Mouse (Mus musculus) midbrain, embryonic 16.5 days (tissue): ENCODE measurements around the gene Gm17509. TPM values are rescaled to one million over a fixed set of nuclear protein-coding genes. Genes with fewer than 3 reads are reported as not detected.
"Not testable (repeated sequence)": the region's sequence is repeated elsewhere in the genome, so short reads cannot be mapped to it uniquely, and the experiment has no call there.

ENCODE experiments used
- ATAC-seq: fragments of 200-750 bp; cut with Nextera tagmentation; 2 replicates; pipeline ENCODE4 v1.8.0; 2017; ENCODE audit warnings: moderate TSS enrichment
- H3K27ac ChIP-seq: fragments of 300-500 bp; sonication (generic); 2 replicates; pipeline ENCODE4 v1.5.1; 2014; ENCODE audit warnings: mild to moderate bottlenecking, low read length, mixed read lengths
- H3K27me3 ChIP-seq: fragments of 300-500 bp; sonication (generic); 2 replicates; pipeline ENCODE4 v1.6.1; 2014; ENCODE audit warnings: low read depth, low read length, mixed read lengths; ENCODE audit not compliant: control insufficient read depth, insufficient read depth
- H3K36me3 ChIP-seq: fragments of 300-500 bp; sonication (generic); 2 replicates; pipeline ENCODE4 v1.6.1; 2014; ENCODE audit warnings: mild to moderate bottlenecking, low read length, moderate library complexity, mixed read lengths; ENCODE audit not compliant: control insufficient read depth, insufficient read depth
- H3K4me1 ChIP-seq: fragments of 300-500 bp; sonication (generic); 2 replicates; pipeline ENCODE4 v1.6.1; 2014; ENCODE audit warnings: mild to moderate bottlenecking, low read length, mixed read lengths; ENCODE audit not compliant: control insufficient read depth, insufficient read depth
- H3K4me2 ChIP-seq: fragments of 300-500 bp; sonication (generic); 2 replicates; pipeline ENCODE4 v1.6.1; 2014; ENCODE audit warnings: mild to moderate bottlenecking, low read length, mixed read lengths
- H3K4me3 ChIP-seq: fragments of 300-500 bp; sonication (generic); 2 replicates; pipeline ENCODE4 v1.5.1; 2014; ENCODE audit warnings: low read depth, mild to moderate bottlenecking, low read length, moderate library complexity, mixed read lengths
- H3K9ac ChIP-seq: fragments of 300-500 bp; sonication (generic); 2 replicates; pipeline ENCODE4 v1.6.1; 2014; ENCODE audit warnings: low read depth, low read length, mixed read lengths
- H3K9me3 ChIP-seq: fragments of 300-500 bp; sonication (generic); replicated peaks from 2 replicates; pipeline ENCODE4 v1.6.1; 2014; ENCODE audit warnings: mild to moderate bottlenecking, low read length, mixed read lengths; ENCODE audit not compliant: control insufficient read depth, poor library complexity, severe bottlenecking
- WGBS: fragments of 180-500 bp; shearing (Covaris S2); extraction: QIAGEN DNeasy Blood & Tissue Kit; methylation state at CpG from one replicate; pipeline ENCODE4 v1.1.7; 2014; 5-methylcytosine and 5-hydroxymethylcytosine counted together
- polyA plus RNA-seq: library from polyadenylated mRNA; unstranded; fragments of >200 nt; fragmentation: Nextera tagmentation; extraction: Ambion mirVana; gene quantifications from 2 replicates; pipeline ENCODE4 v1.2.1, GENCODE M21; 2015

Gm17509 gene
- polyA plus RNA-seq, 1 experiment from 2014 or later = 0.68 TPM

- ATAC-seq = no peak
Observed at GRCm38 (mm10) chr13:117195569-117196495, 25.0 kb downstream of the Gm17509 start.

GRCm38 (mm10) chr13:117193422-117193983, 27.4 kb downstream of the Gm17509 start:
- no peak for ATAC-seq
- Histone ChIP-seq H3K9ac (no peak overlapping the region), H3K27me3 (no peaks in the 10 kb centered on the region), H3K9me3 (no peaks in the 10 kb centered on the region), H3K4me3 (no peak overlapping the region), H3K4me2 (no peak overlapping the region), H3K36me3 (no peaks in the 10 kb centered on the region), H3K27ac (no peak overlapping the region), H3K4me1 (no peaks in the 10 kb centered on the region)
- 85% methylated on average over 7 of the region's 7 CpGs for whole genome bisulfite sequencing

More at GRCm38 (mm10) chr13:117195569-117196495, 25.0 kb downstream of the Gm17509 start:
- H3K4me1 ChIP-seq = no peaks in the 10 kb centered on the region
- H3K9me3 ChIP-seq = no peaks in the 10 kb centered on the region
- H3K4me2 ChIP-seq = no peak overlapping the region
- no peak overlapping the region for H3K9ac ChIP-seq
- no peak overlapping the region for H3K27ac ChIP-seq
- H3K27me3 ChIP-seq = no peaks in the 10 kb centered on the region
- H3K36me3 ChIP-seq = no peaks in the 10 kb centered on the region
- 89% methylated on average over 13 of the region's 13 CpGs for WGBS
- no peak overlapping the region for H3K4me3 ChIP-seq

GRCm38 (mm10) chr13:117192161-117192560, 28.7 kb downstream of the Gm17509 start:
- Histone ChIP-seq H3K36me3 (no peaks in the 10 kb centered on the region), H3K9ac (no peak overlapping the region), H3K27ac (no peak overlapping the region), H3K27me3 (no peaks in the 10 kb centered on the region), H3K4me2 (no peak overlapping the region), H3K4me1 (no peaks in the 10 kb centered on the region), H3K9me3 (no peaks in the 10 kb centered on the region), H3K4me3 (no peak overlapping the region)
- WGBS = 85% methylated on average over 5 of the region's 5 CpGs
- ATAC-seq = no peak

GRCm38 (mm10) chr13:117185329-117185728, 35.5 kb downstream of the Gm17509 start:
- ATAC-seq = peak; percentile 78; the same call in 1 of the 2 replicates
- Histone ChIP-seq H3K27ac (no peak overlapping the region), H3K4me3 (no peak overlapping the region), H3K4me1 (no peaks in the 10 kb centered on the region), H3K4me2 (no peak overlapping the region), H3K27me3 (no peaks in the 10 kb centered on the region), H3K9ac (no peak overlapping the region), H3K36me3 (no peaks in the 10 kb centered on the region), H3K9me3 (no peaks in the 10 kb centered on the region)
- 63% methylated on average over 6 of the region's 6 CpGs for WGBS

GRCm38 (mm10) chr13:117183288-117183687, 37.6 kb downstream of the Gm17509 start:
- Histone ChIP-seq H3K4me3 (no peak overlapping the region), H3K9ac (no peak overlapping the region), H3K27me3 (no peaks in the 10 kb centered on the region), H3K36me3 (no peaks in the 10 kb centered on the region), H3K27ac (no peak overlapping the region), H3K9me3 (no peaks in the 10 kb centered on the region), H3K4me1 (no peaks in the 10 kb centered on the region), H3K4me2 (no peak overlapping the region)
- WGBS = 86% methylated on average over 6 of the region's 6 CpGs
- no peak for ATAC-seq

- H3K27ac ChIP-seq, H3K4me2 ChIP-seq, H3K4me1 ChIP-seq, H3K36me3 ChIP-seq, H3K4me3 ChIP-seq, ATAC-seq, H3K9me3 ChIP-seq, H3K9ac ChIP-seq, H3K27me3 ChIP-seq: not testable (repeated sequence)
- WGBS = 42% methylated on average over 3 of the region's 3 CpGs
Observed at GRCm38 (mm10) chr13:117180912-117181311, 40.0 kb downstream of the Gm17509 start.

Other genes with a start within 250 kb of the Gm17509 start
- gene Parp8, start 195.5 kb downstream of the Gm17509 start, polyA plus RNA-seq = 31.2 and 33.7 TPM in 2 replicates
- 12.1 and 13.8 TPM in 2 replicates for gene Emb, start 12.5 kb downstream of the Gm17509 start, polyA plus RNA-seq